Mouse (Mus musculus): ENCODE results near the gene Gpx1. TPM values are rescaled to one million over a fixed set of nuclear protein-coding genes. Genes with fewer than 3 reads are reported as not detected.

The Gpx1 gene
- polyA plus RNA-seq, 1 experiment from 2014 or later: 1,067 TPM

DNA sequence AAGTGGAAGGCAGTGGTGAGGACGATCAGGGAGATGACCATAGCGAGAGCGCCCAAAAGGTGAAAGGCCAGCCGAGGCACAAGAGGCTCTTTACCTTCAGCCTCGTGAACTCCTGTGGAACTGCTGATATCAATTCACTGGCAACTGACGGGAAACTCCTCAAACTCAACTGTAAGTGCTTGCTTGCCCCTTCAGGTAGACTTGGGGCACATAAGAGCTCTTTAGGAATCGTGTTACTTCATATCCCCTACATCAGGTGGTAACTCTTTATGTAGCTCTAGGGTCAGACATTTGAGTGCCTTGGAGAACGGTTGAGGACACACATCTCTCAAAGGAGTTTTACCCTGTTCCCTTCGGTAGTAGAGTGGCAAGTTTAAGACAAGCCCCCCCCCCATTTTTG, 42.7 kb downstream of the Gpx1 start:
- H3K4me1 ChIP-seq (ENCODE audit: control insufficient read depth, insufficient read depth, low read length): no peaks in the 10 kb centered on the region
- H3K9me3 ChIP-seq (replicated peaks; ENCODE audit: control insufficient read depth, low read length): no peaks in the 10 kb centered on the region
- H3K27me3 ChIP-seq (ENCODE audit: control insufficient read depth, insufficient read depth, low read length): no peaks in the 10 kb centered on the region
- WGBS: 95% methylated on average over 9 of the region's 9 CpGs
- no peak overlapping the region for H3K4me2 ChIP-seq (ENCODE audit: low read depth, low read length)
- no peak overlapping the region for H3K4me3 ChIP-seq (replicated peaks; ENCODE audit: low read length)
- H3K36me3 ChIP-seq (ENCODE audit: control insufficient read depth, insufficient read depth, low read length): peaks cover 23% of the 10 kb centered on the region
- no peak overlapping the region for H3K27ac ChIP-seq (ENCODE audit: low read length)
- no peak for ATAC-seq (ENCODE audit: insufficient read depth, low FRiP score)
- H3K9ac ChIP-seq (ENCODE audit: low read length): no peak overlapping the region

DNA sequence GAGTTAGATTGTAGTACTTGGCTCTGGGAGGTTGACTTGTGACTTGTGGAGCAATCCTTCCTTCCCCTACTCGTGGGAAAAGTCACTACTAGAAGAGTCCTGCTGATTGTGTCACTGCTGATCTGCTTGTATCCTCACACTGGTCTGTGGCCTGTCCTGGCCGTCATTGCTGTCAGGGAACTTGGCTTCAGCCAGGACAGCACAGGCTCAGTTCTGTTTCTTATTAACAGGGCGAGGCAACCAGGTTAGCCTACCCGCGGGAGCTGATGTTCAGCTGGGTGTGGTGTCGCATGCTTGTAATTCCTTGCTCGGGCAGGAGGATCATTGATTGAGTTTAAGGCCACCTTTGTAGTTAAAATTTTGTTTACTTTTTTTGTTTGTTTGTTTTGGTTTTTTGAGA, 46.3 kb downstream of the Gpx1 start:
- 71% methylated on average over 7 of the region's 7 CpGs for WGBS
- no peak overlapping the region for H3K9ac ChIP-seq (ENCODE audit: low read length)
- ATAC-seq (ENCODE audit: insufficient read depth, low FRiP score): no peak
- no peak overlapping the region for H3K4me2 ChIP-seq (ENCODE audit: low read depth, low read length)
- H3K4me1 ChIP-seq (ENCODE audit: control insufficient read depth, insufficient read depth, low read length): no peaks in the 10 kb centered on the region
- no peaks in the 10 kb centered on the region for H3K27me3 ChIP-seq (ENCODE audit: control insufficient read depth, insufficient read depth, low read length)
- peaks cover 21% of the 10 kb centered on the region for H3K36me3 ChIP-seq (ENCODE audit: control insufficient read depth, insufficient read depth, low read length)
- no peak overlapping the region for H3K27ac ChIP-seq (ENCODE audit: low read length)
- no peak overlapping the region for H3K4me3 ChIP-seq (replicated peaks; ENCODE audit: low read length)
- H3K9me3 ChIP-seq (replicated peaks; ENCODE audit: control insufficient read depth, low read length): no peaks in the 10 kb centered on the region

DNA sequence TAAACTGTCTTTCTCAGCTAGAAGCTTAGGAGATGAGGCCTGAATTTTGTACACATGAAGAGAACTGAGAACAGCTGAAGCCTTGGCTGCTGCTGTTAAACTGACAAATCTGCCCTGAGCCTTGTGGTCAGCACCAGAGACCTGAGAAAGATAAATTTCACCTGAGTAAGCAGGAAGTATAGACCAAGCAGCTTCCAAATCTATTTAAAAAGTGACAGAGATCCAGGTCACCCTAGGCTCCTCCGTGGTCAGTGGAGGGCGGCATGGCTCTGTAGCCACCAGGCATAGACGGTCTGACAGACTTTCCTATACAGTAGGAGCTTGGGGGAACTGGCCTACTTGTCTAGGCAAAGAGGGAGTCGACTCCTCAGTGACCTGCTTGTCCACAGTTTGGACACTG, 48.1 kb downstream of the Gpx1 start:
- H3K4me3 ChIP-seq (replicated peaks; ENCODE audit: low read length): no peak overlapping the region
- H3K36me3 ChIP-seq (ENCODE audit: control insufficient read depth, insufficient read depth, low read length): peaks cover 21% of the 10 kb centered on the region
- H3K9ac ChIP-seq (ENCODE audit: low read length): no peak overlapping the region
- H3K4me2 ChIP-seq (ENCODE audit: low read depth, low read length): no peak overlapping the region
- H3K4me1 ChIP-seq (ENCODE audit: control insufficient read depth, insufficient read depth, low read length): no peaks in the 10 kb centered on the region
- no peaks in the 10 kb centered on the region for H3K27me3 ChIP-seq (ENCODE audit: control insufficient read depth, insufficient read depth, low read length)
- no peaks in the 10 kb centered on the region for H3K9me3 ChIP-seq (replicated peaks; ENCODE audit: control insufficient read depth, low read length)
- no peak for ATAC-seq (ENCODE audit: insufficient read depth, low FRiP score)
- WGBS: 87% methylated on average over 4 of the region's 4 CpGs
- H3K27ac ChIP-seq (ENCODE audit: low read length): no peak overlapping the region

DNA sequence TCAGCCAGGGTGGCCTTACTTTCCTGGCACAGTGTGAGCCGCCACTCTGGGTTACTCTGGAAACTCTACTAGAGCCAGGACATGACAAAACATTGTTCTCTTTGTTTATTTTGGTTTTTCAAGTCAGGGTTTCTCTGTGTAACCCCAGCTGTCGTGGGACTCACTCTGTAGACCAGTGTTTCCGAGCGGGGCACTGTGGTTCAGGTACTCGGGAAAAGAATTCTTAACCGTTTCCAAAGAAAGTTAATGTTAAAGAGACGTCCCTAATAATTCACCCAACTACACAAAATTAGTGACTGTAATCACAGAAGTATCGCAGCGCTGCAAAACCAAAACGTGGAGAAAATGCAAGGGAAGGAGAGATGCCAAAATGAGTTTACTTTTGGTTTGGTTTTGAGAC, 49.9 kb downstream of the Gpx1 start:
- no peaks in the 10 kb centered on the region for H3K4me1 ChIP-seq (ENCODE audit: control insufficient read depth, insufficient read depth, low read length)
- 80% methylated on average over 10 of the region's 10 CpGs for WGBS
- no peak overlapping the region for H3K4me2 ChIP-seq (ENCODE audit: low read depth, low read length)
- no peak for ATAC-seq (ENCODE audit: insufficient read depth, low FRiP score)
- no peak overlapping the region; the same call in 1 of the 2 replicates for H3K9ac ChIP-seq (ENCODE audit: low read length)
- no peak overlapping the region for H3K27ac ChIP-seq (ENCODE audit: low read length)
- no peak overlapping the region for H3K4me3 ChIP-seq (replicated peaks; ENCODE audit: low read length)
- H3K9me3 ChIP-seq (replicated peaks; ENCODE audit: control insufficient read depth, low read length): no peaks in the 10 kb centered on the region
- H3K36me3 ChIP-seq (ENCODE audit: control insufficient read depth, insufficient read depth, low read length): peaks cover 31% of the 10 kb centered on the region
- no peaks in the 10 kb centered on the region for H3K27me3 ChIP-seq (ENCODE audit: control insufficient read depth, insufficient read depth, low read length)

DNA sequence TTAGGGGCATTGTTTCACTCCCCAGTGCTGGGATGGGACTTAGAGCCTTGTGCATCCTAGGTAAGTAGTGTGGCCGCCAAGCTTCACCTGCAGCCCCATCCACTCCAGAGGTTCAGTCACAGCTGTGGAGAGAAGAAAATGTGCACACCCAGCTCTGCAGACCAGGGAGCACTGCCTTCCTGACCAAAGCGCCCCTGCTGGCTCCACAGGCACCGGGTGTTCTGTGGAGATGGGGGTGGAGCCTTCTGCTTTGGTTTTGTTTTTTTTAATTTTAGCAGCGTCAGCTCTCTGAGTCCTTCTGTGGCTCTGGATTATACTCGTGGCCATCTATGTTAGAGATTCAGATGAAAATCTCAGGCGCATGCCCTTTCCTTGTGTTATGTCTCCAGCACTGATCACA, 50.5 kb downstream of the Gpx1 start:
- Histone ChIP-seq H3K9ac (ENCODE audit: low read length) (no peak overlapping the region), H3K4me2 (ENCODE audit: low read depth, low read length) (no peak overlapping the region), H3K27me3 (ENCODE audit: control insufficient read depth, insufficient read depth, low read length) (no peaks in the 10 kb centered on the region), H3K4me1 (ENCODE audit: control insufficient read depth, insufficient read depth, low read length) (no peaks in the 10 kb centered on the region), H3K36me3 (ENCODE audit: control insufficient read depth, insufficient read depth, low read length) (peaks cover 31% of the 10 kb centered on the region), H3K4me3 (replicated peaks; ENCODE audit: low read length) (no peak overlapping the region), H3K9me3 (replicated peaks; ENCODE audit: control insufficient read depth, low read length) (no peaks in the 10 kb centered on the region), H3K27ac (ENCODE audit: low read length) (no peak overlapping the region)
- no peak for ATAC-seq (ENCODE audit: insufficient read depth, low FRiP score)
- 77% methylated on average over 6 of the region's 6 CpGs for WGBS

Other genes with a start within 250 kb of the Gpx1 start
- gene Apeh, start 244.3 kb upstream of the Gpx1 start, polyA plus RNA-seq (2015; fragmentation: Nextera tagmentation; extraction: Ambion mirVana): 75.1 and 82.7 TPM in 2 replicates
- gene Bsn, start 148.5 kb upstream of the Gpx1 start, polyA plus RNA-seq (2015; fragmentation: Nextera tagmentation; extraction: Ambion mirVana): 2.9 and 3.2 TPM in 2 replicates
- gene Dag1, start 74.9 kb upstream of the Gpx1 start, polyA plus RNA-seq (2015; fragmentation: Nextera tagmentation; extraction: Ambion mirVana): 90.8 and 91.8 TPM in 2 replicates
- 33.1 and 36.1 TPM in 2 replicates for gene Nicn1, start 48.5 kb upstream of the Gpx1 start, polyA plus RNA-seq (2015; fragmentation: Nextera tagmentation; extraction: Ambion mirVana)
- 18.8 and 21.6 TPM in 2 replicates for gene Amt, start 42.0 kb upstream of the Gpx1 start, polyA plus RNA-seq (2015; fragmentation: Nextera tagmentation; extraction: Ambion mirVana)
- gene Rhoa, start 32.8 kb upstream of the Gpx1 start, polyA plus RNA-seq (2015; fragmentation: Nextera tagmentation; extraction: Ambion mirVana): 493 and 511 TPM in 2 replicates
- gene Tcta, start 32.7 kb upstream of the Gpx1 start, polyA plus RNA-seq (2015; fragmentation: Nextera tagmentation; extraction: Ambion mirVana): 46.8 and 46.9 TPM in 2 replicates
- gene Usp4, start 8.9 kb downstream of the Gpx1 start, polyA plus RNA-seq (2015; fragmentation: Nextera tagmentation; extraction: Ambion mirVana): 92.7 and 113 TPM in 2 replicates
- 0.50 and 0.70 TPM in 2 replicates for gene 1700102P08Rik, start 53.9 kb downstream of the Gpx1 start, polyA plus RNA-seq (2015; fragmentation: Nextera tagmentation; extraction: Ambion mirVana)
- gene Ccdc36, start 89.6 kb downstream of the Gpx1 start, polyA plus RNA-seq (2015; fragmentation: Nextera tagmentation; extraction: Ambion mirVana): 1.3 and 1.9 TPM in 2 replicates
- gene BC048562, start 97.6 kb downstream of the Gpx1 start, polyA plus RNA-seq (2015; fragmentation: Nextera tagmentation; extraction: Ambion mirVana): not detected in 2 replicates
- 51.6 and 55.7 TPM in 2 replicates for gene Ccdc71, start 121.6 kb downstream of the Gpx1 start, polyA plus RNA-seq (2015; fragmentation: Nextera tagmentation; extraction: Ambion mirVana)
- 63.4 and 67.5 TPM in 2 replicates for gene Klhdc8b, start 122.7 kb downstream of the Gpx1 start, polyA plus RNA-seq (2015; fragmentation: Nextera tagmentation; extraction: Ambion mirVana)
- 61.4 and 68.7 TPM in 2 replicates for gene Lamb2, start 140.8 kb downstream of the Gpx1 start, polyA plus RNA-seq (2015; fragmentation: Nextera tagmentation; extraction: Ambion mirVana)
- 41.1 and 49.5 TPM in 2 replicates for gene Usp19, start 151.7 kb downstream of the Gpx1 start, polyA plus RNA-seq (2015; fragmentation: Nextera tagmentation; extraction: Ambion mirVana)
- 106 and 127 TPM in 2 replicates for gene Qars, start 168.8 kb downstream of the Gpx1 start, polyA plus RNA-seq (2015; fragmentation: Nextera tagmentation; extraction: Ambion mirVana)
- gene Qrich1, start 177.9 kb downstream of the Gpx1 start, polyA plus RNA-seq (2015; fragmentation: Nextera tagmentation; extraction: Ambion mirVana): 95.4 and 97.1 TPM in 2 replicates
- gene Impdh2, start 221.4 kb downstream of the Gpx1 start, polyA plus RNA-seq (2015; fragmentation: Nextera tagmentation; extraction: Ambion mirVana): 134 and 147 TPM in 2 replicates
- gene Ndufaf3, start 228.5 kb downstream of the Gpx1 start, polyA plus RNA-seq (2015; fragmentation: Nextera tagmentation; extraction: Ambion mirVana): 27.9 and 38.5 TPM in 2 replicates
- 112 and 137 TPM in 2 replicates for gene Dalrd3, start 231.0 kb downstream of the Gpx1 start, polyA plus RNA-seq (2015; fragmentation: Nextera tagmentation; extraction: Ambion mirVana)
- 82.0 and 86.6 TPM in 2 replicates for gene Wdr6, start 239.8 kb downstream of the Gpx1 start, polyA plus RNA-seq (2015; fragmentation: Nextera tagmentation; extraction: Ambion mirVana)

All from stomach, embryonic 16.5 days (tissue).